Mouse (Mus musculus): ENCODE data around the gene Tnk1. TPM values are rescaled to one million over a fixed set of nuclear protein-coding genes. Genes with fewer than 3 reads are reported as not detected.

Gene Tnk1
- polyA plus RNA-seq, 1 experiment from 2014 or later = 0.19 TPM

DNA sequence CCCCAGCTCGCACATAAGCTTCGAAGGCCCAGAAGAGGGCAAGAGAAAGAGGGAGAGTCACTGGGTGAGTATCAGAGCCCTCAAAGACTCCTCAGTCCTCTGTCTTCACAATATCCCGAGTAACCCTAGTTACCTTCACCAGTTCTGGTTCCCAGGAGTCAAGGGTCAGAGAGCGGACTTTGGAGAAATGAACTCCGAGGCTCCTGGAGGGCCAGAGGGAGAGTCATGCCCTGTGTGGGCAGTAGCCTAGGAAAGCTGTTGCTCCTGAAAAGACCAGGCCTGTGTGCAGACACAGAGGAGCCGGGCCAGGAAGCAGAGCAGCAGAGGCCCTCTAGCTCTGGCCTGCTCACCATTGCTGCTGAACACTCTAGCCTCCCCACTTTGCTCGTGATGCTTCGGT lies 26.1 kb upstream of the Tnk1 start:
- H3K36me3 ChIP-seq = no peaks in the 10 kb centered on the region
- WGBS = 79% methylated on average over 8 of the region's 8 CpGs

DNA sequence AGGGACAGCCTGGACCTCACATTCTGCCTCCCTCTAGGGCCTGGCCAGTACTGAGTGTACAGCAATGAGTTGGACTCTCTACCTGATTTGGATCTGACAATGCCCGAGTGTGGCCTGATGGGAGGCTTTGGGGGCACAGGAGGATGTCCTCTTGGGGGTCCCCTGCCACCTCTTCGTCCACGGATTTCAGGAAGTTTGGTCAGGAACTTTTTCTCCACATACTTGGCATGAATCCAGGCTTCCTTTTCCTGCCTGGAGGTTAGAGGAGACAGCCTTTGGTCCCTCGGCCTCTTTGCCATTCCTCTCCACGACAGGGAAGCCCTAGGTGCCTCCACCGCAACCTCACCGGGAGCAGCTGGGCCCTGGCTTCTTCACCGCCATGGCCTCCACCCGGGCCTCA lies 25.7 kb upstream of the Tnk1 start:
- Histone ChIP-seq H3K4me1 (peaks cover 24% of the 10 kb centered on the region), H3K4me3 (no peak overlapping the region), H3K27me3 (peaks cover 32% of the 10 kb centered on the region), H3K4me2 (replicated peaks) (no peak overlapping the region), H3K36me3 (no peaks in the 10 kb centered on the region), H3K9me3 (no peaks in the 10 kb centered on the region), H3K27ac (replicated peaks) (no peak overlapping the region), H3K9ac (replicated peaks) (no peak overlapping the region)
- 88% methylated on average over 9 of the region's 9 CpGs for WGBS
- ATAC-seq (ENCODE audit: low FRiP score, low read depth) = no peak

More for the DNA sequence above, 26.1 kb upstream of the Tnk1 start:
- Histone ChIP-seq H3K4me2 (replicated peaks) (no peak overlapping the region), H3K9me3 (no peaks in the 10 kb centered on the region), H3K27me3 (peaks cover 27% of the 10 kb centered on the region), H3K27ac (replicated peaks) (no peak overlapping the region), H3K9ac (replicated peaks) (no peak overlapping the region), H3K4me1 (peaks cover 22% of the 10 kb centered on the region), H3K4me3 (no peak overlapping the region)
- no peak for ATAC-seq (ENCODE audit: low FRiP score, low read depth)

DNA sequence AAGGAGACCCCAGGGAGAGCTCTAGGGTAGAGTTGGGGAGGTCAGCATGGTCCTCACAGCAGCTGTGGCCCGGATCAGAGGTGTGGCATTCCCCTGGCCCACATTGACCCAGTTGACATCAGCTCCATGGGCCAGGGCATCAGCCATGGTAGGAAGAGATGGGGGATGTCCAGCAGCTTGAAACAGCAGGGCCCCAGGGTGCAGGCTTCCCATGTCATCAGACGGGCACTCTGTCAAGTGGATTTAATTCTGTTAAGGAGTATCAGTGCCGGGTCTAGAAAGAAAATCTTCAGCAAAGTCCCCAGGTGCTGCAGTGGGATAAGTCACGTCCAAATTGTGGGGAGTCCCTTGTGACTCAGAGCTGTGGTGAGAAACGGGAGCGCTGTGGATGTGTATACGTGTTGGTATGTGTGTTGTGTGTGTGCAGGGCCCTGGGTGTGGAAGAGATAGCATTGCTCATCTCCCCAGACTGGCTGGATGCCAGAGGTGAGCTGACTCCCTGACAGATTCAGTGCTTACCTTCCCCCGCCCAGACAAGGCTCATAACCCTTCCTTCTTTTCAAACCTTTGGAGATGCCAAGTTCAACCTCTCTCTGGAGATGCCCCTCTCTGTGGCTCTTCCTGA lies 25.1 kb upstream of the Tnk1 start:
- no peak for ATAC-seq (ENCODE audit: low FRiP score, low read depth)
- H3K4me1 ChIP-seq = peaks cover 24% of the 10 kb centered on the region
- 91% methylated on average over 8 of the region's 8 CpGs for WGBS
- no peaks in the 10 kb centered on the region for H3K36me3 ChIP-seq
- peaks cover 34% of the 10 kb centered on the region for H3K27me3 ChIP-seq
- H3K4me3 ChIP-seq = no peak overlapping the region
- H3K4me2 ChIP-seq (replicated peaks) = no peak overlapping the region
- no peak overlapping the region for H3K27ac ChIP-seq (replicated peaks)
- H3K9ac ChIP-seq (replicated peaks) = no peak overlapping the region
- H3K9me3 ChIP-seq = no peaks in the 10 kb centered on the region

DNA sequence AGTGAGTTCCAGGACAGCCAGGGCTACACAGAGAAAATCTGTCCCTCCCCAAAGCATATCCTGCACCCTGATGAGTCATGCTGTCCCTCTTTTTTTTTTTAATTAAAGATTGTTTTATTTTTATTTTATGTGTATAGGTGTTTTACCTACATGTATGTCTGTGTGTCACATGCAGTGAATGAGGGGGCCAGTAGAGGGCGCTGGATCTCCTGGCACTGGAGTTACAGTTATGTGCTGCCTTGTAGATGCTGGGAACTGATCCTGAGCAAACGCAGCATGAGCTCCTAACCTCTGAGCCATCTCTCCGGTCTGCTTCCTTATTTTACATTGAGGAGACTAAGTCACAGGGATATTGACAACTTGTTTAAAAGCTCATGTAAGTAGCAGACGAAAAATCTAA lies 24.5 kb upstream of the Tnk1 start:
- no peak for ATAC-seq (ENCODE audit: low FRiP score, low read depth)
- Histone ChIP-seq H3K27me3 (peaks cover 34% of the 10 kb centered on the region), H3K36me3 (no peaks in the 10 kb centered on the region), H3K4me2 (replicated peaks) (no peak overlapping the region), H3K9me3 (no peaks in the 10 kb centered on the region), H3K4me3 (no peak overlapping the region), H3K27ac (replicated peaks) (no peak overlapping the region), H3K9ac (replicated peaks) (no peak overlapping the region), H3K4me1 (peaks cover 24% of the 10 kb centered on the region)
- WGBS = 59% methylated on average over 4 of the region's 4 CpGs

DNA sequence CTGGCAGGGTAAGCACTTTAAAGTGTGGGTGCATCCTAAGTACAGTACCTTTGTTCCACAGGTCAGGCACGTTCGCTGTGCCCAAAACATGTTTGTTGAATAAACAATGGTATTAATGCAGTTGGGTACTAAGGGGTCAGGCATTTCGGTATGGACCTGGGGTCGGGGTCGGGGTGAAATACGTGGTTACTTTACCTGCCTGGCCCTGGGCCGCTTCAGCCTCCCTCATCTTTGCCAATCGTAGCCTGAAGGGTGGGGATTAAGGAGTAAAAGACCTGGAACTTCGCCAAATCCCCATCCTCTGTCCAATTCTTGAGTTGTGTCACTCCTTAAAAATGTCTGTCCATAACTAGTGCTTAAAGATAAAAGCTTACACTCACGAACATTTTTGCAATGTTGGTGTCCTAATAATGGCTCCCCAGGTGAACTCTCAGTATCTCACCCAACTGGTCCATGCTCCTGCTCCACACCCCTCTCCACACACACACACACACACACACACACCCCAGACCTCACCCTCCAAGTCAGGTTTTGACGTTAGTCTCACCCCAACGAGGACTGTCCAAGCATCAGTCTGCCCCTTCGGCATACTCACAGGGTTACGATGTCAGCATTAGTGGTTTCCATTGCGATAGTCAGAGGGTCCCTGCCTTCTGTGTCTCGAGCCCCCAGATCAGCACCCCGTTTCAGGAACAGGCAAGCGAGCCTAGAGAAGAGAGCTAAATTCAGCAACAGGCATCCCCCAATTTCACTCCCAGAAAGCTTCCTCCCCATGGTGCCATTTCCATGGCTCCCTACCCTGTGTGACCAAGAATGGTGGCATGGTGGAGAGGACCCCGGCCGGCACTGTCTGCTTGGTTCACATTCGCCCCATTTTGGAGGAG lies 23.5 kb upstream of the Tnk1 start:
- no peak overlapping the region for H3K27ac ChIP-seq (replicated peaks)
- WGBS = 60% methylated on average over 21 of the region's 21 CpGs
- no peak; the same call in 1 of the 2 replicates for ATAC-seq (ENCODE audit: low FRiP score, low read depth)
- H3K9ac ChIP-seq (replicated peaks) = no peak overlapping the region
- H3K9me3 ChIP-seq = no peaks in the 10 kb centered on the region
- peak overlapping the region; percentile 71 for H3K4me2 ChIP-seq (replicated peaks)
- H3K36me3 ChIP-seq = no peaks in the 10 kb centered on the region
- peak overlapping the region; percentile 48 for H3K4me3 ChIP-seq
- peaks cover 27% of the 10 kb centered on the region for H3K4me1 ChIP-seq
- H3K27me3 ChIP-seq = peaks cover 39% of the 10 kb centered on the region

DNA sequence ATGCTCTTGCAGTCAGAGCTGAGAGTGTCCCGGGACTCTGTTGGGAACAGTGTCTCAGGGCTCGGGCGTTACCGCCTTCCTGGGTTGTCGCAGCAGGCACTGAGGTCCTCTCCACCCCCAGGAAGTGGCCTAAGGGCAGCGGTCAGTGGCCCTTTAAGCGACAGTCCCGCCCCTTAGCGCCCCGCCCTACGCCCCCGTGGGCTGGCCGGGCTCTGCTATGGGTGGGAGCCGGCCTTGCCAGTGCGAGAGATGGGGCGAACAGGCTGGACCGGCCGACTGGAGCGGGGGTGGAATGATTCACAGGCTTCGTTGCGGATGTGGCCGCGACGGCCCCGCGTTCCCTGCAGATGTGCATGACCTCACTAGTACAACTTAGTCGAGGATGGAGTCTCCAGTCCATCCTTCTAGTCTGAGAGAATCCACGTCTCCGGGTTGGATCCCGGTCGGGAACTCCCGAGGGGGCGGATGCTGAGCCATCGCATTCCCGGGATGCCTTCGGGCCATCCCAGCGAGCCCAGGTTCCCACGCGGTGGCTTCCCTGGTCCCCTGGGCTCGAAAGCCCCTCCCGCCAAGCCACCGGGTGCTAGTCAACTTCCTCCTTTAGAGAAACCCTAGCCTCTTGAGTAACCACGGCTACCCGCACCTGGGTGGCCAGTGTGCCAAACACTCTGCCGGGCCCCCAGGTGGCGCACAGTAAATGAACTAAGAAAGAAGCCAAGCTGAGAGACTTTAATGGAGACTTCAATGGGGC lies 22.5 kb upstream of the Tnk1 start, which contains the start of gene Kctd11:
Gene Kctd11 (minus strand): TSS at position 554 of the 751 bp plus-strand sequence.
- peak; percentile 75 for ATAC-seq (ENCODE audit: low FRiP score, low read depth)
- Histone ChIP-seq H3K4me3 (peak within 1 kb of the TSS; percentile 48), H3K4me2 (replicated peaks) (peak within 1 kb of the TSS; percentile 71), H3K27ac (replicated peaks) (0 out of 2 replicates have a peak within 1 kb of the TSS, but pooled peaks have one; percentile 10), H3K36me3 (no peaks in the 10 kb centered on the region), H3K9ac (replicated peaks) (peak within 1 kb of the TSS; percentile 37), H3K9me3 (no peaks in the 10 kb centered on the region), H3K4me1 (peaks cover 29% of the 10 kb centered on the region), H3K27me3 (peaks cover 39% of the 10 kb centered on the region)
- WGBS = under 1% methylated on average over 46 of the region's 46 CpGs

DNA sequence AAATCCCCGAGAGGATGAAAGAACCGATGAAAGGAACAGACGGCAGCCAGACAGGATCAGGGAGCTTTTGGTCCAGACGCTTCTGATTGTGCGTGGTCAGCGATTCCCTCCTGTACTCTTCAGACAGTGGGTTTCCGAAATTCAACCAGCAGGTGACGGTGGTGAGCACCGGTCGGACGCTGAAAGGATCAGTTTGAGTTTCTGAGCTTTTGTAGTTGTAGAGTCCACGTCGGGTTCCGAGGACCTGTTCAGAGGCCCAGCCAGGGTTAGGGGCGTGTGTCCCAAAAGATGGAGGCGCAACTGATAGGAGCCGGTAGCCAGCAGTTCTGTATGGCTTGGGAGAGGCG lies 21.9 kb upstream of the Tnk1 start:
- Histone ChIP-seq H3K36me3 (no peaks in the 10 kb centered on the region), H3K9ac (replicated peaks) (peak overlapping the region; percentile 37; the same call in 1 of the 2 replicates), H3K9me3 (no peaks in the 10 kb centered on the region), H3K4me3 (peak overlapping the region; percentile 48), H3K27ac (replicated peaks) (0 out of 2 replicates have a peak overlapping the region, but pooled peaks have one; percentile 10), H3K4me2 (replicated peaks) (peak overlapping the region; percentile 71), H3K4me1 (peaks cover 29% of the 10 kb centered on the region), H3K27me3 (peaks cover 38% of the 10 kb centered on the region)
- peak; percentile 55 for ATAC-seq (ENCODE audit: low FRiP score, low read depth)
- WGBS = under 1% methylated on average over 18 of the region's 18 CpGs

DNA sequence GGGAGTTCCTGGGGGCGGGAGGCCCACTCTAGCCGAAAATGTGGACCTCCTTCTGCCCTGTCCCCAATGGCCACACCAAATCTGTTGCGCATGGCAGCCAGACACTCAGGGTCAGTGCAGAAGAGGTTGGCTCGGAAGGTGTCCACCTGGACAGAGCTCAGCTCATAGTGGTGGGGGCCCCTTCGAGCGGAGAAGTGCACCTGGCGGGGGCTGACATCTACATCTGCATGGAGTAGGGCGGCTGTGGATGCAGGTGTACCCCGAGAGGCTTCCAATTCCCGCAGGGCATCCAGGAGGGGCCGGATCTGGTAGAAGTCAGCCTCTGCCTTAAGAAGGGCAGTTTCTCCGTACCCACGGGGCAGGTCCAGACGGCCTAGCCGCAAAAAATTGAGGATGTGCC lies 21.2 kb upstream of the Tnk1 start:
- WGBS = 60% methylated on average over 15 of the region's 15 CpGs
- H3K27ac ChIP-seq (replicated peaks) = no peak overlapping the region
- peaks cover 35% of the 10 kb centered on the region for H3K27me3 ChIP-seq
- H3K4me3 ChIP-seq = peak overlapping the region; percentile 48; the same call in 1 of the 2 replicates
- no peak for ATAC-seq (ENCODE audit: low FRiP score, low read depth)
- H3K4me2 ChIP-seq (replicated peaks) = peak overlapping the region; percentile 71
- H3K4me1 ChIP-seq = peaks cover 29% of the 10 kb centered on the region
- peak overlapping the region; percentile 37; the same call in 1 of the 2 replicates for H3K9ac ChIP-seq (replicated peaks)
- H3K36me3 ChIP-seq = no peaks in the 10 kb centered on the region
- H3K9me3 ChIP-seq = no peaks in the 10 kb centered on the region

DNA sequence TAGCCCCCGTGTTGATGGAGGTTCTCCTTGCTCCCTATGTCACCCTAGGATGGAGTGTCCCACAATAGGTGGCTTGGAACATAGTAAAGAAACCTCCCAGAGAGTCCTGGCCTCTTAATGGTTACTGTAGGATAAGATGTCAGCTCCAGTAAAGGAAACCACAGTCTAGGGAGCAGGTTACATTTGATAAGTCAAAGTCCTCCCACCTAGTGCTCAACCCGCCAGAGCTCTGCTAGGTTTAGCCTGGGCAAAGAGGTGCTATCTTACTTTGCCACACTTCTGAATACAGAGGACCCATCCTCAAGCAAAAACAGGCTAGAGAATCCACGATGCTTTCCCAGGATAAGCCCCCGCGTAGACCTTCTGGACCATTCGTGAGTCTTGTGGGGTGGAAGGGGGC lies 20.4 kb upstream of the Tnk1 start:
- ATAC-seq (ENCODE audit: low FRiP score, low read depth) = no peak
- H3K4me1 ChIP-seq = peaks cover 29% of the 10 kb centered on the region

DNA sequence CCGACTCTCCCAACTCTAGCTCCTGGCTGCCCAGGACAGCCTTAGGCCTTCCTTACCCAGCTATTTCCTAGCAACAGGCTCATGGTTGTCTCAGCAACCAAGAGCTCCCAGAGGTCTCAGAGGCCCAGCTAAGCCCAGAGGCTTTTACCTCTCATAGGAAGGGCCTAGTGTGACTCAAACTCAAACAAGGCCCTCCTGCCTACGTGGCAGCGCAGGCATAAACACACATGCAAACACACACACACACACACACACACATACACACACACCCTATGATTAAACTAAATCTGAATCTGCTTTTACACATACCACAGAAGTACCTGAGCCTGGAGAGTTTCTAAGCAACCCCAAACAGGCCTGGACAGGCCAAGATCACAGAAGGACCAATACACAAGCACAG lies 19.9 kb upstream of the Tnk1 start:
- Histone ChIP-seq H3K27ac (replicated peaks) (no peak overlapping the region), H3K9me3 (no peaks in the 10 kb centered on the region), H3K36me3 (no peaks in the 10 kb centered on the region), H3K4me3 (no peak overlapping the region), H3K9ac (replicated peaks) (no peak overlapping the region), H3K27me3 (peaks cover 35% of the 10 kb centered on the region), H3K4me2 (replicated peaks) (no peak overlapping the region), H3K4me1 (peaks cover 29% of the 10 kb centered on the region)
- 62% methylated on average over 3 of the region's 3 CpGs for WGBS
- ATAC-seq (ENCODE audit: low FRiP score, low read depth) = no peak

More for the DNA sequence above, 20.4 kb upstream of the Tnk1 start:
- no peaks in the 10 kb centered on the region for H3K36me3 ChIP-seq
- no peak overlapping the region for H3K27ac ChIP-seq (replicated peaks)
- H3K9me3 ChIP-seq = no peaks in the 10 kb centered on the region
- 91% methylated on average over 6 of the region's 6 CpGs for WGBS
- peaks cover 35% of the 10 kb centered on the region for H3K27me3 ChIP-seq
- H3K4me2 ChIP-seq (replicated peaks) = no peak overlapping the region; the same call in 1 of the 2 replicates
- H3K9ac ChIP-seq (replicated peaks) = no peak overlapping the region
- no peak overlapping the region for H3K4me3 ChIP-seq

DNA sequence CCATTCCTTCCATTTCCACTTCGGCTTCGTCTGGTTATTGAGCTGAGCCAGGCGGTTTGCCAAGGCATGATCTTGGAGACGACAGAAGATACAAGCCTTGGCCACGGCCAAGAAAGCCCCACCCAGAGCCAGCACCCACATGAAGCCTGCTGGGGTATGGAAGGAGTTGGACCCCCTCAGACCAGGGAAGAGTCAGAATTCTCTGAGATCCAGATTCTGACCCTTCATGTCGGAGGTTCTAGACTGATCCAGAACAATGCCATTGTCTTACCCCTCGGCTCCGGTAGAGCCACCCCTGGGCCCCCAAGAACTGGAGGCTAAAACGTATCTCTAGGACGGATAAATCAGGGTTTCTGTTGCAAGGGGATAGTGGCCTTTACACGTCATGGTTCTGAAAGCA lies 19.3 kb upstream of the Tnk1 start, which contains the start of gene Tmem95:
Gene Tmem95 (minus strand): TSS at position 141 of the 400 bp plus-strand sequence.
- H3K4me1 ChIP-seq = peaks cover 29% of the 10 kb centered on the region
- ATAC-seq (ENCODE audit: low FRiP score, low read depth) = no peak
- peak within 1 kb of the TSS; percentile 40 for H3K4me2 ChIP-seq (replicated peaks)
- H3K9me3 ChIP-seq = no peaks in the 10 kb centered on the region
- 88% methylated on average over 11 of the region's 11 CpGs for WGBS
- H3K36me3 ChIP-seq = no peaks in the 10 kb centered on the region
- H3K27me3 ChIP-seq = peaks cover 35% of the 10 kb centered on the region
- peak within 1 kb of the TSS; percentile 15; the same call in 1 of the 2 replicates for H3K4me3 ChIP-seq
- H3K9ac ChIP-seq (replicated peaks) = peak within 1 kb of the TSS; percentile 39; the same call in 1 of the 2 replicates
- H3K27ac ChIP-seq (replicated peaks) = no peak within 1 kb of the TSS

Data from midbrain, embryonic 12.5 days (tissue).